Mouse (Mus musculus): ENCODE measurements at regions not wholly inside any gene's neighbourhood (a gene's known extent, or its start where the extent isn't known, plus 50 kb on each side); places are given as distances from the start of the nearest gene placed in this dataset.

DNA sequence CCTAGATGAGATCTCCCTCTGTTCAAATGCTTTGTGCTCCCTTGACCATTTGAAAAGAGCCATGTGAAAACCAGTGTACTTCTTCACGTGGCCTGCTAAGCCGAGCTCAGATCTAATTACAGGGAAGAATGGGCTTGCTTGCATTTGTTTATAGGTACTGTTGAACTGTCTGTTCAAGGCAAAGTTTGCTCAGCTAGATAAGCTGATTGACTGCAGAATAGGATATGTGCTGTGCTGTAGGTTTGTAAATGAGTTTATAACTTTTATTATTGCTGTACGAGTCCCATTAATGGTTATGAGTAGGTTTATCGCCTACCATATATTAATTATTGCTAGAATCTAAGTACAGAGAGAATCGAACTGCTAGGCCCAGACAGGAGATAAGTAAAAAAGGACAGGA, 207.5 kb downstream of the Gm5447 start:
- Histone ChIP-seq H3K9me3 (ENCODE audit: low read depth, low read length) (no peaks in the 10 kb centered on the region), H3K4me3 (ENCODE audit: low read depth, low read length) (no peak overlapping the region), H3K4me1 (ENCODE audit: insufficient read depth) (peaks cover 9% of the 10 kb centered on the region; the same call in 1 of the 2 replicates), H3K9ac (no peak overlapping the region), H3K4me2 (no peak overlapping the region), H3K36me3 (ENCODE audit: insufficient read depth) (no peaks in the 10 kb centered on the region), H3K27me3 (ENCODE audit: insufficient read depth, low read length) (no peaks in the 10 kb centered on the region), H3K27ac (ENCODE audit: low read depth) (no peak overlapping the region)
- 74% methylated on average over 5 of the region's 5 CpGs for WGBS
- ATAC-seq (ENCODE audit: insufficient read depth) = no peak
- no peak for TF ChIP-seq CTCF (IDR thresholded peaks at IDR 0.05; ENCODE audit: low read depth)
- no peak for DNase-seq

GRCm38 (mm10) chr13:31184845-31185834, 211.1 kb downstream of the Gm5447 start:
- no peaks in the 10 kb centered on the region for H3K27me3 ChIP-seq (ENCODE audit: insufficient read depth, low read length)
- H3K27ac ChIP-seq (ENCODE audit: low read depth) = peak overlapping the region; percentile 50; the same call in 1 of the 2 replicates
- WGBS = 45% methylated on average over 14 of the region's 14 CpGs
- DNase-seq (peak; percentile 81), ATAC-seq (ENCODE audit: insufficient read depth) (peak; percentile 95)
- no peak for TF ChIP-seq CTCF (IDR thresholded peaks at IDR 0.05; ENCODE audit: low read depth)
- H3K4me2 ChIP-seq = no peak overlapping the region
- H3K9me3 ChIP-seq (ENCODE audit: low read depth, low read length) = no peaks in the 10 kb centered on the region
- no peaks in the 10 kb centered on the region for H3K36me3 ChIP-seq (ENCODE audit: insufficient read depth)
- no peak overlapping the region for H3K9ac ChIP-seq
- peaks cover 9% of the 10 kb centered on the region; the same call in 1 of the 2 replicates for H3K4me1 ChIP-seq (ENCODE audit: insufficient read depth)
- no peak overlapping the region for H3K4me3 ChIP-seq (ENCODE audit: low read depth, low read length)

DNA sequence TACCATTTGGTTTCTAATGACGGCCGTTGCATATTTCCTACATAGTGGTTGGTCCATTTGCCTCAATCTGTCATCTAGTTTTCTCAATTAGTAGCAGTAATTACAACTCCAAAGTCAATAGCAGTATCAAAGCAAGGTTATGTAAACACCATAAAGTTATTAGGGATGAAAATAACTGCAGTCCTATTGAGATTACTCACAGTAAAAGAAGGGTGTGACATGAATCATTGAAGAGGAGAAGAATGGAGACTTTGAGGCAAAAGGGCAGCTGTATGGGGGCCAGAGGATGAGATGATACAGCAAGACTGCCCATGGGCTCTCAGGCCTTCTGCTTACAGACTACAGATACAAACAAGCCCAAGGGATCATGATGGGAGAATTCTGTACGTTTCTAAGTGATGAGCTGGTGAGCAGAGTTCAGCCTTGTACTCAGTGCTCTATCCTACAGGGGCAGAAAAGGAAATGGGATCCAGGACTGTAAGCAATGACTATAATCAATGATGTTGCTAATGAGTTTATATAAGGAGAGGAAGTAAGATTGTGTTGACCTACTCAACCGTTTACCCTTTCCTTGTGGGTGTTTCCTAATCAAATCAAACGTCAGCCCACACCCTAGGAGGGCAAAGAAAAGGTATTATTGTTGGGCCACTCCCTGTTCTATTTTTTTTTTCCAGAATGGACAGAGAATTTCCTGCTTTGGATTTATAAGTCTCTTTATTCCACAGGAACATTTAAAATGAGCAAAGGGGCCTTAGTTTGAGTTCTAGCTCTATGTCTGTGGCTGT, 213.0 kb downstream of the Gm5447 start:
- WGBS = 50% methylated on average over 5 of the region's 5 CpGs
- no peak for ATAC-seq (ENCODE audit: insufficient read depth)

DNA sequence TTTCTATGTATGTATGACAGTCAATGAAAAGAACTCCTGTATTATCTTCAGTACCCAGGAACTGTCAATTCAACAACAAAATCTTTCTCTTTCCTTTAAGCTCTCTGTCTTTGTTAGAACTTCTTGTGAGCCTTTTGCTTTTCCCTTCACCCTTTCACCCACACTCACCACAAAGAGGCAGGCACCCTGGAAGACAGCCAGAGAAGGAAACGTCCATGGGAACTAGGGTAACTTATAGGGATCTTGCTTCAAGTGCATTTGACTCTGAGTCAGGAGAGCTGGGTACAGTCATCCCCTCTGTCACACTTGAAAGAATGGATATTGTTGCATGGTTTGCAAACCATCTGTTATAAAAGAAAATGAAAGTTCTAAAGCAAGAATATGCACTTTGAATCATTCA, 215.1 kb downstream of the Gm5447 start:
- Histone ChIP-seq H3K27me3 (ENCODE audit: insufficient read depth, low read length) (no peaks in the 10 kb centered on the region), H3K9me3 (ENCODE audit: low read depth, low read length) (no peaks in the 10 kb centered on the region), H3K27ac (ENCODE audit: low read depth) (no peak overlapping the region), H3K4me1 (ENCODE audit: insufficient read depth) (peaks cover 9% of the 10 kb centered on the region; the same call in 1 of the 2 replicates), H3K9ac (no peak overlapping the region), H3K4me2 (no peak overlapping the region), H3K36me3 (ENCODE audit: insufficient read depth) (no peaks in the 10 kb centered on the region), H3K4me3 (ENCODE audit: low read depth, low read length) (no peak overlapping the region)
- no peak for ATAC-seq (ENCODE audit: insufficient read depth)
- DNase-seq = peak; percentile 50
- TF ChIP-seq CTCF (IDR thresholded peaks at IDR 0.05; ENCODE audit: low read depth) = no peak
- 22% methylated on average over 1 of the region's 1 CpGs for WGBS

More for the DNA sequence above, 213.0 kb downstream of the Gm5447 start:
- Histone ChIP-seq H3K27ac (ENCODE audit: low read depth) (no peak overlapping the region), H3K9me3 (ENCODE audit: low read depth, low read length) (no peaks in the 10 kb centered on the region), H3K4me2 (no peak overlapping the region), H3K27me3 (ENCODE audit: insufficient read depth, low read length) (no peaks in the 10 kb centered on the region), H3K9ac (no peak overlapping the region), H3K4me3 (ENCODE audit: low read depth, low read length) (no peak overlapping the region), H3K36me3 (ENCODE audit: insufficient read depth) (no peaks in the 10 kb centered on the region), H3K4me1 (ENCODE audit: insufficient read depth) (peaks cover 9% of the 10 kb centered on the region; the same call in 1 of the 2 replicates)
- no peak for TF ChIP-seq CTCF (IDR thresholded peaks at IDR 0.05; ENCODE audit: low read depth)
- no peak for DNase-seq

- Histone ChIP-seq H3K9ac (no peak overlapping the region), H3K27me3 (ENCODE audit: insufficient read depth, low read length) (no peaks in the 10 kb centered on the region), H3K4me3 (ENCODE audit: low read depth, low read length) (no peak overlapping the region), H3K9me3 (ENCODE audit: low read depth, low read length) (no peaks in the 10 kb centered on the region), H3K4me1 (ENCODE audit: insufficient read depth) (peaks cover 6% of the 10 kb centered on the region; the same call in 1 of the 2 replicates), H3K36me3 (ENCODE audit: insufficient read depth) (no peaks in the 10 kb centered on the region), H3K4me2 (no peak overlapping the region), H3K27ac (ENCODE audit: low read depth) (no peak overlapping the region)
- 66% methylated on average over 4 of the region's 4 CpGs for WGBS
- ATAC-seq (ENCODE audit: insufficient read depth) = no peak
- no peak for DNase-seq
- TF ChIP-seq CTCF (IDR thresholded peaks at IDR 0.05; ENCODE audit: low read depth) = no peak
These were observed 216.0 kb downstream of the Gm5447 start for GRCm38 (mm10) chr13:31190036-31190435.

- no peak overlapping the region for H3K4me3 ChIP-seq (ENCODE audit: low read depth, low read length)
- H3K9me3 ChIP-seq (ENCODE audit: low read depth, low read length) = no peaks in the 10 kb centered on the region
- H3K4me1 ChIP-seq (ENCODE audit: insufficient read depth) = no peaks in the 10 kb centered on the region
- ATAC-seq (ENCODE audit: insufficient read depth) = no peak
- WGBS = 75% methylated on average over 7 of the region's 7 CpGs
- no peak overlapping the region for H3K27ac ChIP-seq (ENCODE audit: low read depth)
- H3K4me2 ChIP-seq = no peak overlapping the region
- no peaks in the 10 kb centered on the region for H3K27me3 ChIP-seq (ENCODE audit: insufficient read depth, low read length)
- H3K36me3 ChIP-seq (ENCODE audit: insufficient read depth) = no peaks in the 10 kb centered on the region
- no peak overlapping the region for H3K9ac ChIP-seq
- DNase-seq = no peak
- TF ChIP-seq CTCF (IDR thresholded peaks at IDR 0.05; ENCODE audit: low read depth) = no peak
These were observed 217.5 kb downstream of the Gm5447 start for GRCm38 (mm10) chr13:31191344-31192139.
